Mouse (Mus musculus) lung, adult 18-20 months (tissue): Measurements from ENCODE around the gene Leng9.

Experiments used
- DNase-seq, 2 experiments: peaks; one replicate each; pipeline ENCODE4 v3.0.0; 2022; ENCODE audit warnings: mixed read lengths in 2 of 2

Leng9 gene

GRCm38 (mm10) chr7:4144046-4144445 is 6.1 kb downstream of the Leng9 start:
- DNase-seq: no peak

DNA sequence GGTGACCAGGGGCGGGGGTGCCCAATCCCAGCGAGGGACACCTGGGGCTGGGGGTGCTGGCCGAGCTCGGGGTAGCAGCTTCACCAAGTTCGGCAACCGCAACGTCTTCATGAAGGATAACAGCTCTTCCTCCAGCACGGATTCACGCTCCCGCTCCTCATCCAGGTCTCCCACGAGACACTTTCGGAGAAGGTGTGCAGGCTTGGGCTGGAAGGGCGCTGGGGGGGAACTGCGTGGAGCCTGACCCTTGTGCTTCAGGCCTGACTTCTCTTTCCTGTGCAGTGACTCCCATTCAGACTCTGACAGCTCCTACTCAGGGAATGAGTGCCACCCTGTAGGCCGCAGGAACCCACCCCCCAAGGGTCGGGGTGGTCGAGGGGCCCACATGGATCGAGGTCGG is 6.7 kb downstream of the Leng9 start:
- no peak for DNase-seq

DNA sequence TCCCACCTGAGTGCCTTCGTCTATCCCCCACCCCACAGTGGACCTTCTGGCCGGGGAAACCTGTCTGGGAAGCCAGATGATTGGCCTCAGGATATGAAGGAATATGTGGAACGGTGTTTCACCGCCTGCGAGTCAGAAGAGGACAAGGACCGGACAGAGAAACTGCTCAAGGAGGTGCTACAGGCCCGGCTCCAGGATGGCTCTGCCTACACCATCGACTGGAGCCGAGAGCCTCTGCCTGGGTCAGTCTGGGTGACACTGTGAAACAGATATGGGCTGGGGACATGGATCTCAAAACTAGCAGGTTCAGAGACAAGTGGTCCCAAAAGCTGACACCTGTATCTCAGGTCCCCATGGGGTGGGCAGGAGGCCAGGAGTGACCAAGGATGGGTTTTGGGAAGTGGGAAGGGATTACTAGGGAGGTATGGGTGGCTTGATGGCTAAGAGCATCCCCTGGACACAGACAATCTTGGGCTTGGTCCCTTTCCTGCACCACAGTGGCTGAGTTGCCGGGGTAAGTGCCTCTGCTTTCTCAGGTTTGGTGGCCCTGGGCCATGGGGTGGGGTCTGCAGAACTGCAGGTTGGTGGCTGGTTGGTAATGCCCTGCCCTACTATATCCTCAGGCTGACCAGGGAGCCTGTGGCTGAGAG is 7.3 kb downstream of the Leng9 start:
- DNase-seq: no peak

- no peak for DNase-seq
These were observed 8.4 kb downstream of the Leng9 start for GRCm38 (mm10) chr7:4141648-4142325.

GRCm38 (mm10) chr7:4139391-4139790 is 10.8 kb downstream of the Leng9 start:
- no peak for DNase-seq

- no peak for DNase-seq
These were observed 11.5 kb downstream of the Leng9 start for GRCm38 (mm10) chr7:4138671-4139070.

- no peak for DNase-seq
These were observed 12.0 kb downstream of the Leng9 start for GRCm38 (mm10) chr7:4138181-4138580.

GRCm38 (mm10) chr7:4137746-4138145 is 12.4 kb downstream of the Leng9 start:
- DNase-seq: no peak

- DNase-seq: peak; percentile 99
These were observed 13.2 kb downstream of the Leng9 start, which contains the start of gene Leng8 for GRCm38 (mm10) chr7:4136771-4137531. TSS of gene Leng8 (plus strand) at chr7:4137039.

- DNase-seq: no peak
These were observed 13.8 kb downstream of the Leng9 start for GRCm38 (mm10) chr7:4136404-4136770.

DNA sequence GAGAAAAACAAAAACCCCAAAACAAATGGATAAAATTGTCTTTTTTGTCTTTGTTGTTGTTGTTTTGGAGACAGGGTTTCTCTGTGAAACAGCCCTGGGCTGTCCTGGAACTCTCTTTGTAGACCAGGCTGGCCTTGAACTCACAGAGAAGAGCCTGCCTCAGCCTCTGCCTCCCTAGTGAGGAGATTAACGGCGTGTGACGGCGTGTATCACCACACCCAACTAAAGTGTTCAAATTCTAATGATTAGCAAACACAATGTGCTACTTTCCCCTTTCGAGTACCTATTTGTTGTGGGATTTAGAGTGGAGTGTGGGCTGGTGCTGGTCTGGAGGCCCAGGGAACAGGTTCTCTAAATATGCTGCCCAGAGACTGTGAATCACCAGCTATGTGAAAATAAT is 15.3 kb downstream of the Leng9 start:
- DNase-seq: no peak

DNA sequence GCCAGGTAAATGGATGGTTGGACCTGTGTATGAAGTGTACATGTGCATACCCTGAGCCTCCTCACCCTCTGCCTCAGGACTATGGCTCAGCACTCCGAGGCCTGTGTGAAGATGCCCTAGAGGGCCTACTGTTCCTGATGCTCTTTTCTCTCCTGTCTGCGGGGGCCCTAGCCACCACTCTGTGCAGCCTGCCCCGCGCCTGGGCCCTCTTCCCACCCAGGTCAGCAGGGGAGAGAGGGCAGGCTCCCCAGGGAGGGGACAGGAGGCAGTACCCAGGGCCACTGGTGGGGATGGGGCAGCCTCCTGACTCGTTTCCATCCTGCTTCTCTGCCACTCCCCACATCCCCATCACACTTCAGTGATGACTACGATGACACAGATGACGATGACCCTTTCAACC is 17.2 kb downstream of the Leng9 start:
- no peak for DNase-seq

DNA sequence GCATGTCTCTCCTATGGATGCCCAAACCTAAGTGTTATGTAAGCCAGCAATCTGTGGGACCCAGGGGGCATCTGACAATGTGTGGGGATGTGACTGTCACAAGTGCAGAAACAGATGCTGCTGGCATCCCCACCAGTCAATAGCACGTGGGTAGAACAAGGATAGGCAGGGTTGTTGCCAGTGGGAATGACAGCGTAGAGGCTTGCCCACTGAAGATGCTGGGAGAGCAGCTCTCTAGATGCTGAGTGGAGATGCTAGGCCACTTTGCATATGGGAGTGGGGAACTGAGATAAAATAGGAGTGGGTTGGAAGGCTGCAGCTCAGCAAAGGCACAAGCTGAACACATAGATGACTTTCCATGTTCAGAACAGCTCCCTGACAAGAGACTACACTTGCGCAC is 17.6 kb downstream of the Leng9 start:
- no peak for DNase-seq

DNA sequence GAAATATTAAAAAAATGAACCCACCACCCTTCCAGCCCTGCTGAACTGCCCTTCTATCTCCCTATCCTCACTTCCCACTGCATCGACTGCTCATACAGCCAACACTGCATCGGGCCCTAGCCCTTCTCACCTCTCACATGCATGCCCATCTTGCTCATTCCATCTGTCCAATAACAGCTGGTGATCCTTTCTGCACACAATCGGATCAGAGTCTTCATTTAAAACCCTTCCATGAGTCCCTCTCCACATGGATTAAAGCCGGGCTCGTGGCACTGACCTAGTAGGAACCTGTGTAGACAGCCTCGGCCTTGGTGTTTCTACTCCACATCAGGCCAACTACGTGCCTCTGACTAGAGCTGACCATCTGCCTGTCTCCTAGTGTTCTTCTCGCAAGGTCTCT is 18.2 kb downstream of the Leng9 start:
- DNase-seq: no peak

- peak; percentile 70 to 79 for DNase-seq
These were observed 19.3 kb downstream of the Leng9 start for GRCm38 (mm10) chr7:4130686-4131452.

DNA sequence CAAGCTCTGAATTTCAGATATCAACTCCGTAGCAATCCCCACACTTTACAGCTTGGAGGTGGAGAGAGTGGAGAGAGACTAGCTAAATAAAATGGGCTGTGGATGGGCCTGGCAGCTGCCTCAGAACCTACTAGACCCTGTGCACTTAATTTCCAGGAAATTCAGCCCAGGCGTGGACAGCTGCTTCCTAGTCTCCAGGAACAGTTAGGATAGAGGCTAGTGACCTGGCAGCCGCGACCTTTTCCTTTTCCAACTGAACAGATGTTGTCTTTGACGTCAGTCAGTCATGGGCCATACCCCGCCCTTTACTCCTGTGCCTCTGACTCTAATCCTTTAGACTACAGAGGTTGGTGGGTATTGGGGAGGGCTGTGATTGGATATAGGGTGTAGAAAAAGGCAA is 21.3 kb downstream of the Leng9 start:
- peak; percentile 38 to 59 for DNase-seq

DNA sequence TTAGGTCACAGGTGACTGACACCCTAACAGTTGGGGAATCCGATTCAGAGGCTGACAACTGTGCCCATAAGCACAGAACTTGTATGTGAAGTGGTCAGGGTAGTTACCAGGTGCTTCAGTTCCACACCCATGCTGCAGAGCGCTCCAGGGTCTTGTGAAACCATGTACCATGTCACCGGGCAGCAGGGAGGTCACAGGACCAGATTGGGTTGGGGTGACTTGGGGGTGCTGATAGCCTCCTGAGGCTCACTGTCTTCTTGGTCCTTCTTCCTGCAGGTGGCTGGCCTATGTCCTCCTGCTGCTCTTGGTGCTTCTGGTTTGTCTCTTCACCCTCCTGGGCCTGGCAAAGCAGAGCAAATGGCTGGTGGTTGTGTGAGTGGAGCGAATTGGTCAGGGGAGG is 22.3 kb downstream of the Leng9 start:
- no peak for DNase-seq

GRCm38 (mm10) chr7:4126992-4127785 is 23.0 kb downstream of the Leng9 start:
- no peak for DNase-seq

GRCm38 (mm10) chr7:4125306-4125705 is 24.9 kb downstream of the Leng9 start:
- no peak for DNase-seq

DNA sequence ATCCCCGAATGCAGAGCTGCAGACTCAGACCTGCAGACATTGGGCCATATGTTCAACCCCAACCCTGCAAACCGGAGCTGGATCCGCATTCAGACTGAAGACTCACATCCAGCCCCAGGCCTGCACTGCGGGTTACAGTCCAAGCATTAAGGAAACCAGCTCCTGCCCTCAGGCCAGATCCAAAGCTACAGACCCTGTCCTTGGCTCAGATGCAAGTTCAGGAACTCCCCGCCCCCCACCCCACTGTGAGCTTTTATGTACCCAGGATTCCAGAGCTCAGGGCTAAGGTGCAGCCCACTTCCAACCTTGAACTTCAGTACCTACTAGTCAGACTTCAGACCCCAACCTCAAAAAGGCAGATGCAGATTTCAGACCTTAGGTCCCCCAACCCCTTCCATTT is 25.3 kb downstream of the Leng9 start:
- no peak for DNase-seq

GRCm38 (mm10) chr7:4124315-4124759 is 25.8 kb downstream of the Leng9 start:
- DNase-seq: no peak

DNA sequence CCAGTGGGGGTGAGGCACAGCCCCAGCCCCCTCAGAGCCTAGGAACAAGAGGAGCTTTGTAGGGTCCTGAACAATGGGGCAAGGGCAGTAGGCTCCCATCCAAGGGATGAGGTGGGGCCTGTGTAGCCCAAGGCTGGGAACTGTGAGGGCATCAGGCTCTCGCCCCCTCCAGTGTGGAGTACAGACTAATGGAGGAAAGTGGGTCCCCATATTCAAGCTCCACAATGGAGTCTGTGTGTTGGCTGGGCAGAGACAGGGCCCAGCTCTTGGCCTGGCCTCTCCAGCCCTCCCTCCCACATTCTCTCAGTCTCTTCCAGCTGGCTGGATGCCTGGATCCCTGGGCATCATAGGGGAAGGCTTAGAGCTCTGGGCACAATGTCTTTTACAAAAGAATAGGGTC is 26.4 kb downstream of the Leng9 start:
- DNase-seq: no peak
